1 mouse cellular context compared by ENCODE assay signal in the genomic region with DNA sequence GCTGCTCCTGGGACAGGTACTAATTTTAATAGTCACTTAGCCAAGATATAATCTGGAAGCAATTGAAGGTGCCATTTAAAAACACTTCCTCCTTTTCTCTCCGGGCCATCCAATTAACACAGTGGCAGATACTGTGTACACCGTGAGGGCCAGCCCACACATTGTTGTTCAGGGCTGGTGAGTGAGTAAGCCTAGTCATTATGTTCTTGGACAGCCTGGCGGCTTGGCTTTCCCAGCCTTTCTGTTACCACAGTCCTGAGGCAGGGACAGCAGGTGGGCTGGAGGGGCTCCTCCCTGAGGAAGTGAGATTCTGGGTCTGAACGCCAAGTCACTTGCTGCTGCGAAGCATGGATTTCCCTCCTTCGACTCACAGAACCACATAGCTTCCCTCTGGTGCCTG.
A peak's percentile ranks its signal among the peaks of the same experiment; 100 is the strongest.
TF ChIP-seq lines count a peak whose summit lies in the region.

No protein-coding gene starts in this region.

TF ChIP-seq in MEL, 35 proteins besides CTCF, POLR2A, EP300 and RAD21 (continued from another document):
- TF ChIP-seq CHD1 (IDR thresholded peaks at IDR 0.05; ENCODE audit: low read depth, low read length) (no peak), ELF1 (IDR thresholded peaks at IDR 0.05; ENCODE audit: low read depth, low read length) (0 out of 2 replicates have a peak, but pooled peaks have one; percentile 26), SIN3A (IDR thresholded peaks at IDR 0.05; ENCODE audit: low read length) (no peak), UBTF (IDR thresholded peaks at IDR 0.05; ENCODE audit: borderline replicate concordance, insufficient read depth, low read depth, low read length) (no peak), MAX (IDR thresholded peaks at IDR 0.05; ENCODE audit: low read length) (no peak), GATA1 (IDR thresholded peaks at IDR 0.05; ENCODE audit: low read depth, low read length) (0 out of 2 replicates have a peak, but pooled peaks have one; percentile 39)
